Mouse (Mus musculus): ENCODE data around the gene Prrx2. TPM values are rescaled to one million over a fixed set of nuclear protein-coding genes. Genes with fewer than 3 reads are reported as not detected.

The Prrx2 gene
- polyA plus RNA-seq, 1 experiment, result not detected

DNA sequence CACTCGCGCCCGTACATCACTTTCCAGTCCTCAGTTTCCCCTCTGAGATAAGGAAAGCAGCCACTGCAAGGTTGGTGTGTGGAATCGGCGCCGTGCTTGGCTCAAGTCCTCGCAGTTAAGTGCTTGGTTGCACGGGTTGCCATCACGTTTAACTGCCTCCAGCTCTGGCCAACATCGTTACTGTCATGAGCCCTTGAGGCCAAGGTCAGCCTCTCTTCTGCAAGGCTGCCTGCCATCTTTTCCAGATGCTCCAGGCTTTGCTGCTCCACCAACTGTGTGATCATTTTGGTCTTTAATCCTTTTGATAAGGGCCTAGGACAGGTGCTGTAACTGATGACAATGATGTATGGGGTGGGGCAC lies 26.5 kb upstream of the Prrx2 start:
- Histone ChIP-seq H3K4me3 (ENCODE audit: insufficient read depth, low read depth, low read length) (peak overlapping the region; percentile 74), H3K4me1 (ENCODE audit: control insufficient read depth, insufficient read depth, insufficient read length, low read length) (peaks cover 7% of the 10 kb centered on the region), H3K27ac (replicated peaks; ENCODE audit: low read depth, low read length) (peak overlapping the region; percentile 61)

DNA sequence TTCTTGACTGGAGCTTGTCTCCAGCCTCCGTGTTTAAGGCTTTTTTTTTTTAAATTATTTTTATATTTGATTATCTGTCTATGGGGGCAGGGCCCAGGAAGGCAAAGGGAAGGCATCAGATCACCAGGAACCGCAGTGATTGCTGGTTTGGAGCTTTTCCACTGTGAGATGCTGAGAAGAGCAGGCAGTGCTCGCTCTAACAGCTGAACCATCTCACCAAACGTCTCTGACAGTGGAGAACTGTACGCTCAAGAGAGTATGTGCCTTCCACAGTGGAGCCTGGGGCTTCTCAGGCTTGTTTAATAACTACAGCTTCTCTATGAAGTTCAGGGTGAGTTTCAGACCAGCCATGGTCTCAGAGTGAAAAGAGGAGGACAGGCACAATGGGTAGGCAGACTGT lies 25.3 kb upstream of the Prrx2 start:
- no peak overlapping the region for H3K4me3 ChIP-seq (ENCODE audit: insufficient read depth, low read depth, low read length)
- H3K27ac ChIP-seq (replicated peaks; ENCODE audit: low read depth, low read length), result no peak overlapping the region
- peaks cover 7% of the 10 kb centered on the region for H3K4me1 ChIP-seq (ENCODE audit: control insufficient read depth, insufficient read depth, insufficient read length, low read length)

- H3K27ac ChIP-seq (replicated peaks; ENCODE audit: low read depth, low read length), result no peak overlapping the region
- no peak overlapping the region for H3K4me3 ChIP-seq (ENCODE audit: insufficient read depth, low read depth, low read length)
- peaks cover 7% of the 10 kb centered on the region for H3K4me1 ChIP-seq (ENCODE audit: control insufficient read depth, insufficient read depth, insufficient read length, low read length)
These were observed 24.2 kb upstream of the Prrx2 start for GRCm38 (mm10) chr2:30810573-30810972.

DNA sequence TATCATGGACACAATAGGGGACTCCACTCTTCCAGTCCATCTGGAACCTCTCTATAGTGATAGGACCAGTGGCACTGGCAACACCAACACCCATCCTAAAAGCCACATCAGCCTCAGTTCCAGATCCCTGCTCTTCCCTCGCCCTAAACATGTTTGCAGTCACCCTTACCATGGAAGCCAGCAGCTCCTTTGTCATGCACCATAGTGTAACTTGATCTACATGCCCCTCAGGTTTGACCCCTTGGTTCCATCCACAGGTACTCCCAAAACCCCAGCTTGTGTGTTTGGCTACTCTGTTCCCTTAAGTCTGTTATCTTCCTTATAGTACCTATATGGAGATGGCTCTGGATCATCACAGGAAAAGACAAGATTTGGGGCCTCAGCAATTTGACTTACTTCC lies 18.4 kb upstream of the Prrx2 start:
- H3K27ac ChIP-seq (replicated peaks; ENCODE audit: low read depth, low read length), result no peak overlapping the region
- no peak overlapping the region for H3K4me3 ChIP-seq (ENCODE audit: insufficient read depth, low read depth, low read length)
- no peaks in the 10 kb centered on the region for H3K4me1 ChIP-seq (ENCODE audit: control insufficient read depth, insufficient read depth, insufficient read length, low read length)

DNA sequence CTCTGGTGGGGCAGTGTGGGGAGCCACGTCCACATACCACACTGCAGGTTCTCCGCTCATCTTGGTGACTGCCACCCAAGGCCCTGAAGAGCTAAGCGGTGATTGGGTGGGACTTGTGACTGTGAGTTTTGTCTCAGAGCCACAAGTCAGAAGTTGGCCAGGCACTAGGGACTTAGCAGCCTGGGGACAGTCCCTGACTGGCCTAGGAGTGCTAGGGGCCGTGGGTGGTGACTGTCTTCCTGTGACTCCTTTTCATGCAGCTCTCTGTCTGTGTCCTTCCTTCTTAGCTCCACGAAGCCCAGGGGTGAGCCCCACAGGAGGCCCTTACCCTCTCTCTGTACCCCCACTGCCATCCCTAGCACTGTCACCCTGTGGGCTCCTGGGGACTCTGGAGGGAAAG lies 14.9 kb upstream of the Prrx2 start:
- Histone ChIP-seq H3K4me3 (ENCODE audit: insufficient read depth, low read depth, low read length) (no peak overlapping the region), H3K27ac (replicated peaks; ENCODE audit: low read depth, low read length) (no peak overlapping the region), H3K4me1 (ENCODE audit: control insufficient read depth, insufficient read depth, insufficient read length, low read length) (no peaks in the 10 kb centered on the region)

DNA sequence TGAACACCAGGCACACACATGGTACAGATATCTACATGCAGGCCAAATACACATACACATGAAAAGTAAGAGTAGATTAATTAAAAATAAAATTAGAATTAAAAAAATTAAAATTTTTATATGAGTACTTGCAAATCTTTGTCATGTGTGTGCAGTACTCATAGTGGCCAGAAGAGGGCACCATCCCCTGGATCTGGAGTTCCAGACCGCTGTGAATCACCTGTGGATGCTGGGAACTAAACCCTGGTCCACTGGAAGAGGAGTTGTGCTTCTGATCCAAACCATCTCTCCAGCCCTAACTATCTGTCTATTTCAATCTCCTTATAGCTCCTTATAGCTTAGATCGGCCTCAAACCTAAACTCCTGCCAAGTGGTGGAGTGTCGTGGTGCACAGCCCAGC lies 13.7 kb upstream of the Prrx2 start:
- H3K27ac ChIP-seq (replicated peaks; ENCODE audit: low read depth, low read length), result no peak overlapping the region
- H3K4me3 ChIP-seq (ENCODE audit: insufficient read depth, low read depth, low read length), result no peak overlapping the region
- H3K4me1 ChIP-seq (ENCODE audit: control insufficient read depth, insufficient read depth, insufficient read length, low read length), result no peaks in the 10 kb centered on the region

GRCm38 (mm10) chr2:30822460-30822859 lies 12.3 kb upstream of the Prrx2 start:
- Histone ChIP-seq H3K4me1 (ENCODE audit: control insufficient read depth, insufficient read depth, insufficient read length, low read length) (peaks cover 6% of the 10 kb centered on the region), H3K27ac (replicated peaks; ENCODE audit: low read depth, low read length) (no peak overlapping the region), H3K4me3 (ENCODE audit: insufficient read depth, low read depth, low read length) (no peak overlapping the region)

GRCm38 (mm10) chr2:30823385-30824153 lies 11.2 kb upstream of the Prrx2 start:
- H3K27ac ChIP-seq (replicated peaks; ENCODE audit: low read depth, low read length), result no peak overlapping the region
- H3K4me1 ChIP-seq (ENCODE audit: control insufficient read depth, insufficient read depth, insufficient read length, low read length), result peaks cover 7% of the 10 kb centered on the region
- H3K4me3 ChIP-seq (ENCODE audit: insufficient read depth, low read depth, low read length), result no peak overlapping the region

DNA sequence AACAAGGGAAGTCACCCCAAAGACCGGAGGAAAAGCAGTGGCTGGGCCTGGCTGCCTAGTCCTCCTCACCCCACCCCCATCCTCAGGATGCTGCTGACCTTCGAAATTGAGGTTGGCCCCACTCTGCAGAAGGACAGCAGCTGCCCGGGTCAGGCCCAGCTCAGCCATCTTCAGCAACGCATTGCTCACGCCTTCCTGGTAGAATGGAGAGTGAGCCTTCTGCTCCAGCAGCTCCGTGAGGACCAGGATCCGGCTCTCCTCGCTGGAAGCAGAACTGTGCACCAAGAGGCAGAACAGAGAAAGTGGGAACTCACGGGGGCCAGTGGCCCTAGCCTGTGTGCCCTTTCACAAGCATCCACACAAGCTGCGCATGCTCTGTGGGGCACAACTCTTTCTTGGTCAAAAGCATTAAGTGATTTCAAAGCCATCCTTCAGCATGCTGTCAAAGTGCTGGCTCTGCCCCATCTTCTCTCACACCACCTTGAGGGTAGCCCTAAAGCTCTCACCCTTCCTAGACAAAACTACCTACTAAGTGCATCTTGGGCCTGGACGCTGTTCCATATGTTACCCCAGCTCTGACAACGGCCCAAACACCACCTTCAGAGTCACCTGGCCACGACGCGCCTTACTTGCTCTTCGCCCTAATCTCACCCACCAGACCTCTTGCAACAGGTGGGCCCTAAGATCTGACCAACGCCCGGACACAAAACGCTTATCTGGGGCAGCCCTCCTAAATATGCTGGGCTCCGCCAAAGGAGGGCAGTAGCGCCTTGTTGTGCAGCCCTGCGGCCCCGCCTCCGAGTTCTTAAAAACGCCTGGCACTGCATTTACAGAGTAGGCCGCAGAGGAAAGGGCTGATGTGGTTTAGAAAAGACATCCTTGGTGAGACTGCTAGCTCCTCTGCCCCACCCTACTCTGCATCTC lies 7.7 kb upstream of the Prrx2 start:
- Histone ChIP-seq H3K4me3 (ENCODE audit: insufficient read depth, low read depth, low read length) (peak overlapping the region; percentile 89), H3K4me1 (ENCODE audit: control insufficient read depth, insufficient read depth, insufficient read length, low read length) (peaks cover 7% of the 10 kb centered on the region), H3K27ac (replicated peaks; ENCODE audit: low read depth, low read length) (no peak overlapping the region)

GRCm38 (mm10) chr2:30827749-30828475 lies 6.9 kb upstream of the Prrx2 start:
- Histone ChIP-seq H3K27ac (replicated peaks; ENCODE audit: low read depth, low read length) (peak overlapping the region; percentile 32), H3K4me3 (ENCODE audit: insufficient read depth, low read depth, low read length) (peak overlapping the region; percentile 89), H3K4me1 (ENCODE audit: control insufficient read depth, insufficient read depth, insufficient read length, low read length) (peaks cover 7% of the 10 kb centered on the region)

DNA sequence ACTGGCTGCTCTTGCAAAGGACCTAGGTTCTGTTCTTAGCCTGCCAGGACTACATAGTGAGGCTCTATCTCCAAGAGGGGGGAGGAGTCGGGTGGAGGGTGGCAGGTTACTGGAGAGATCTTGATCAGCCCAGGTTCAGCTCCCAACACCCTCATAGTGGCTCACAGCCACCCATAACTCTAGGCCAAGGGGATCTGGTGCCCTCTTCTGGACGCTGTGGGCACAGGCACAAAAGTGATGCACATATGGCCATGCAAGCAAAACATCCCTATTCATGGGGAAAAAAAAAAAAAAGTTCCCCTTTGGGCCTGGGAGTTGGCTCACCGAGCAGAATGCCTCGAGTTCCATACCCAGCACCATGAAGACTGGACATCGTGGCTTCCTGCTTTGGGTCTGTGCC lies 5.5 kb upstream of the Prrx2 start:
- Histone ChIP-seq H3K4me1 (ENCODE audit: control insufficient read depth, insufficient read depth, insufficient read length, low read length) (peaks cover 7% of the 10 kb centered on the region), H3K4me3 (ENCODE audit: insufficient read depth, low read depth, low read length) (no peak overlapping the region), H3K27ac (replicated peaks; ENCODE audit: low read depth, low read length) (no peak overlapping the region)

DNA sequence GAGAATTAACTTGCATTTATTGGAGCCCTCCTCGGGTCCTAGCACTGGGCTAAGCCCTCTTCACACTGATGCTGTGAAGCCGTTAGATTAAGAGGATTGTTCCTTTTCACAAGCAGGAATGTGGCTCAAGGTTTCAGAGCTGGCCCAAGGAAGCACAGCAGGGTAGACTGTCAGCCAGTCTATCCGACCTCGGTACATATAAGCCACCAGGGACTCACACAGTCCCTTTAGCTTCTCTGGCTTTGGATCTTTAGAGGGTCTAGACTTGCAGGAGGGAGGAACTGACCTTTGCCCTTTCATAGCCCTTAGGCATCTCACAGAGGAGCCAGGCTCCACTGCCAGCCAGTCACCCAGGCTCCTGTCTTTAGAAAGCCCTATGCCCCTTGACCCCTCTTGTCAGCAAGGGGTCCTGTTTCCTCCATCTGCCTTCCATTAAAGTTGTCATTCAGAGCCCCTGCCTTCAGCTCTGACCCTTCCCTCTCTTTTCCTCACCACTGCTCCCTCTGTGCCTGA lies 4.4 kb upstream of the Prrx2 start, which contains the start of gene Asb6:
Gene Asb6 (minus strand): TSS at position 51 of the 513 bp plus-strand sequence.
- H3K27ac ChIP-seq (replicated peaks; ENCODE audit: low read depth, low read length), result no peak within 1 kb of the TSS
- H3K4me1 ChIP-seq (ENCODE audit: control insufficient read depth, insufficient read depth, insufficient read length, low read length), result peaks cover 7% of the 10 kb centered on the region
- H3K4me3 ChIP-seq (ENCODE audit: insufficient read depth, low read depth, low read length), result no peak within 1 kb of the TSS

DNA sequence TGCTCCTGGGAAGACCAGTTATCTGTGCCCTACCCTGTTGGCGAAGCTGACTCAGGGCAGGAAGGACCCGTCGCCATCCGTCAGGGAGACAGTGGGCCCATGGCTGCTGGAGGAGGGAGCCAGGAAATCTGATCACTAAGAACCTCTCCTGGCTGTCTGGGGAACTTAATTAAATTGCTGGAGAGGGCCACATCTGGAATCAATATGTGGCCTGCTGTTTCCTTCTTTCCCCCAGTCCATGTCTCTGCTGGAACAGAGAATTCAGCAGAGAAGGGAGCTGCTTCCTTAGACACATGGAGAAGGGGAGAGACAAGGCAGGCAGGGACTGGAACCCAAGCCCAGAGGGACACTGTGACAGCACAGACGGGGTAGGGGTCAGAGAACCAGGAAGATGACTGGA lies 1.1 kb upstream of the Prrx2 start:
- Histone ChIP-seq H3K4me1 (ENCODE audit: control insufficient read depth, insufficient read depth, insufficient read length, low read length) (no peaks in the 10 kb centered on the region), H3K4me3 (ENCODE audit: insufficient read depth, low read depth, low read length) (no peak overlapping the region), H3K27ac (replicated peaks; ENCODE audit: low read depth, low read length) (no peak overlapping the region)

GRCm38 (mm10) chr2:30836238-30836990 lies 1.6 kb downstream of the Prrx2 start:
- no peak overlapping the region for H3K27ac ChIP-seq (replicated peaks; ENCODE audit: low read depth, low read length)
- H3K4me1 ChIP-seq (ENCODE audit: control insufficient read depth, insufficient read depth, insufficient read length, low read length), result no peaks in the 10 kb centered on the region
- no peak overlapping the region for H3K4me3 ChIP-seq (ENCODE audit: insufficient read depth, low read depth, low read length)

All from brown adipose tissue, adult 24 weeks (tissue).